Mouse (Mus musculus): ENCODE measurements around the gene Abcb10.
A peak's percentile ranks its signal among the peaks of the same experiment; 100 is the strongest.
"Not testable (repeated sequence)": the region's sequence is repeated elsewhere in the genome, so short reads cannot be mapped to it uniquely, and the experiment has no call there.

Abcb10 gene

DNA sequence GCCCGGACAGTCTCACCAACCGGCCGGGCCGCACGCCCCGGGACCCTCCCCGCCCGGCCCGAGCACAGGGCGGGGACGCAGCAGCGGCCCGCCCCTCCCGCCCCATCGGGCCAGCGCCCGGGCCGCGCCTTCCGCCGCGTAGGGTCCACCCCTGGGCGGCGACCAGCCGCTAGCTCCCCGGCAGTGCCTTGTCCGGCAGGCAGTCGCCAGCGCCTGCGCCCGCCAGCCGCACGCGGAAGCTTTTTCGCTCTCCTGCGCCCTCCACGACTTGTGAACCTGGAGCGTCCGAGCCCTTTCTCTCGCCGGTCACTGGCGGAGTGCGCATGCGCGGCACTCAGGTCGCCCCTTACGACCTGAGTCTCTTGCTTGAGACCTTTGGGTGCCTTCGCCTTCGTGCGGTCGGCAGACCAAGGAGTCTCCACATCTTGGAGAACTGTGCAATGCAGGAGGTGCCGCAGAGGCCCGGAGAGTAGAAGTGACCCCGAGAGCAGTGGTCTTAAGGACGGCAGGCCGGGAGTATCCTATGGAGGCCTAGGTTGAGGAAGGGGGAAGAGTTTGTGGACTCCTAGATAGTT, at the start of gene Abcb10:
Gene Abcb10 (minus strand): TSS at position 297 of the 575 bp plus-strand sequence.
- peak; percentile 95 for DNase-seq (ENCODE audit: low read depth, low spot score)

DNA sequence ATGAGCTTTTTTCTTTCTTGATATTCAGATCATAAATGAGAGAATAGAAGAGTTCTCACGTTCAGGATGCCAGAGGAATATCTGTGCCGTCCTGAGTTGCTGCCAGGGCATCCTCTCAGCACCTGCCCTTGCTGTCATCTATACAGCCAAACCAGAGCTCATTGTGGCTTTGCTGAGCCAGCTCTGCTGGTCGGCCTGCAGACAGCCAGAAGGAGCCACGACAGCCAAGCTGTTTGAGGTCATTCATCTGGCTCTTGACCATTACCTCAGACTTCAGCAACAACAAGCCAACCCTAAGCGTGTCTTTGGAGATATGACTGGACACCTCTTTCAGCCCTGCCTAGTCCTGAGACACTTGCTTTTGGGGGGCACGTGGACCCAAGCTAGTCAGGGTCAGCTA, 44.9 kb upstream of the Abcb10 start:
- no peak for DNase-seq (ENCODE audit: low read depth, low spot score)

DNA sequence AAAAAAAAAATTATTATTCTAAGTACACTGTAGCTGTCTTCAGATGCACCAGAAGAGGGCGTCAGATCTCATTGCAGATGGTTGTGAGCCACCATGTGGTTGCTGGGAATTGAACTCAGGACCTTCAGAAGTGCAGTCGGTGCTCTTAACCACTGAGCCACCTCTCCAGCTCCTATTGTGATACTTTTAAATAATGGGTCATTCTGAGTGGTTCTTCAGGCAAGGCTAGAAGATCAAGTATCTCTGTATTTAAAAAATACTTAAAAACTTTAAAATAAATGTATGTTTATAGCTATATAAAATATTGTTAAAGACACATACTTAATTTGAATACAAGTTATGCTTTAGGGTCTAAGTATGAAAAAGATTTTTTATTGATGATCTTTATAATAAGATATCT, 43.3 kb upstream of the Abcb10 start:
- not testable (repeated sequence) for DNase-seq (ENCODE audit: low read depth, low spot score)

DNA sequence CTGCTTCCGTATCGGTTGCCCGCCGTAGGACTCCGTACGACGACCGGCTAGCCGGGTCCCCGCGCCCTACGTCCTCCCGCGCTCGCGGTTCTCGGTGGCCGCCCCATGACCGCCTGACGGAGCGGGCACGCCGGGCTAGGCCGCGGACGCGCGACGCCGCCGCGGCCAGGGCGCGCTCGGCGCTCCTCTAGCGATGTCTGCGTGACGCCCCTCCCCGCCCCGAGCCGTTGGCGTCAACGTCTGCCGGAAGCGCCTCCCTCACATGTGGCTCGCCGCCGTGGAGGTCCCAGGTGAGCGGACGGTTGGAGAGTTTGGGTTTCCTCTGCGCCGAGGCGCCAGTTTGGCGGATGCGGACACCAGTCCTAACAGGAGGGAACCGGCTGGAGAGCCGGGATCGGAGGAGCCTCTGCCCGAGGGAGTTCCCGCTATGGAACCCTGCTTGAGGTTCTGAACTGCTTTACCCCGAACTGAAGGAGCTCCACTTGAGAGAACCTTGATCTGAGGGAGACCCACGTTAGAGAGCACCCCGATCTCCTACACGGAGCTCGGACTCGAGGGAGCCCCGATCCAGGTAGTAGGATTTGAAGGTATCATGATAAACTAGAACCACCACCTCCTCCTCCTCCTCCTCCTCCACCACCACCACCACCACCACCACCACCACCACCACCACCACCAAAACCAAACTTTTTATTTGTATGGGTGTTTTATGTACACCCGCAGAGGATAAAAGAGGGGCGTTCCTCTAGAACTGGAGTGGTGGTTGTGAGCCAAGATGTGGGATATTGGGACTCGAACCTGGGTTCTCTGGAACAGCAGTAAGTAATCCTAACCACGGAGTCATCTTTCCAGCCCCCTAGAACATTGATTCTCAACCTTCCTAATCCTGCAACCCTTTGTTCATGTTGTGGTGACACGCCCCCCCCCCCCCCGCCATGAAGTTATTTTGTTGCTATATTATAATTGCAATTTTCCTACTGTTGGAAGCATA, 38.6 kb upstream of the Abcb10 start, which contains the start of the genes Taf5l and Urb2:
Gene Taf5l (minus strand): TSS at position 161 of the 991 bp plus-strand sequence.
Gene Urb2 (plus strand): TSS at position 272 of the 991 bp plus-strand sequence.
- peak; percentile 94 for DNase-seq (ENCODE audit: low read depth, low spot score)

DNA sequence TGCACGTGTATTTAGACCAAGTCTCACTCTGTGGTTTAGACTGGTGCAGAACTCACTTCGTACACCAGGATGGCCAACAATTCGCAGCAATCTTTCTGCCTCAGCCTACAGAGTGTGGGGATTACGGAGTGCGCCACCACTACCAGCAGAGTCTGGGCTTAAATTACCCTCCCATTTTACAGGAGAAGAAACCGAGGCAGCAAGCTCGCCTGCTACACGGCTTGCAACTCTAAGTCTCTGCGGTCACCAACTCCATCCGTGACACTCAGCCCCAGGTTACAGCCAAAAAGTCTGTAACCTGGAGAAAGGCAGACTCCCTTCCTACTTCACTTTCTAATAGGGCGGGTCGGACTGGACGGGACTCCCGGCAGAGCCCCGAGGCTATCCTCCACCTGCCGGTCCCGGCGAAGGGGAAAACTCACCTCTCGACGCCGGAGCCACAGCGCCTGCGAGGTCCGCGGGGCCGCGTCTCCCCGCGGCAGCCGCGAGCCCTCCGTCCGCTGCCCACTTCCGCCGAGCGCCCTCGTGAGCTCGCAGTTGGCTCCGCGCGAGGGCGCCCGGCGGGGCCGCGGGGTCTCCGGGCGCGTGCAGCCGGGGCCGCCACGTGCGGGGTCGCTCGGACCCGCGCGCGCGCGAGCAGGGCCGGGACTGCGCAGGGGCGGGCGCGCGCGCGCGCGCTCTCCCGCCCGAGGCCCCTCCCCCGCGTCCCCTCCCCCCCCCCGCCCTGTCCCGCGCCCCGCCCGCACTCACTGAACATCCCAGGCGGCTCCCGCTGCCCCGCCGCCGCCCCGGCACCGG, 37.7 kb upstream of the Abcb10 start:
- peak; percentile 76 for DNase-seq (ENCODE audit: low read depth, low spot score)

DNA sequence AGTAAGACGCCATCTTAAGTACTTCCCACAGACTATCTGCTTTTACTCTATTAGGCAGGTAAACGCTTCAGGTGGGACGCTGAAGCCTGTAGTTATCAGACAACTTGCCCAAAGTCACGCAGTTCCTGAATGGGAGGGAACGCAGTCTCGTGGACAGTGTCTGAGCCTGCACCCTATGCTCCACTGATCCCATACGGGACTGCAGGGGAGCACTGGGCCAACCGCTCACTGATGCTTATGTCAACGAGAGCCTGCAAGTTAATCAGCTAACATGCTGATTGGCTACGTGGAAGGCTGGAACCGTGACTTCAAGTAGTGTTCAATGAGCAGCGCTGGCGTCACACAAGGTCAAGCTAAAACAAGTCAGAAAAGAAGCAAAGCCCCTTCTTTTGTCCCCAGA, 36.9 kb upstream of the Abcb10 start:
- DNase-seq (ENCODE audit: low read depth, low spot score): peak; percentile 82

DNA sequence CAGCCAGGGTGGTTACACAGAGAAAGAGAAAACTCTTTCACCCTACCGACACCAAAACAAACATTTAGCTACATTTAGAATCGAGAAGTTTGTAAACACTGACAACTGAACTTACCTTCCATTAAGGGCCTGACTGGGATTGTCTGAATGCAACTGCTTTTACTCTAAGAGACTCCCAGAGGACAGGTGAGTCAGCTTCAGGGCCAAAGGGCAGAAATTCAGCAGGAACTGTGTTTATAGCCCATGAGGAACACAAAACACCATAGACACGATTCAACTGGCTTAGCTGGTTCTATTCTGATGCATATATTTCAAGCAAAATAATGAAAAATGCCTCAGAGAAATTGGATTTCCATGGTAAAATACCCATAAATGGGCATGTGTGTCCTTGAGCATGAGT, 31.8 kb upstream of the Abcb10 start:
- DNase-seq (ENCODE audit: low read depth, low spot score): no peak

DNA sequence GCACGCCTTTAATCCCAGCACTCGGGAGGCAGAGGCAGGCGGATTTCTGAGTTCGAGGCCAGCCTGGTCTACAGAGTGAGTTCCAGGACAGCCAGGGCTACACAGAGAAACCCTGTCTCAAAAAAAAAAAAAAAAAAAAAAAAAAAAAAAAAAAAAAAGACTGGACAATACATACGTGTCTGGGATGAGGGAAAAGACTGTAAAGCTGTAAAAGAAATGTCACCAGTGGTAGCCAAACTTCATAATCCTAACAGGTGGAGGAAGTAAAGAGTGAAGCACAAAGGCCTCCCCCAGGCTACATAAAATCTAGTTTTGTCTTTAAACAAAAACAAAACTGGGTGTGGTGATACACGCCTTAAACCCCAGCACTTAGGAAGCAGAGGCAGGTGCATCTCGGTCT, 31.4 kb upstream of the Abcb10 start:
- DNase-seq (ENCODE audit: low read depth, low spot score): peak; percentile 47

DNA sequence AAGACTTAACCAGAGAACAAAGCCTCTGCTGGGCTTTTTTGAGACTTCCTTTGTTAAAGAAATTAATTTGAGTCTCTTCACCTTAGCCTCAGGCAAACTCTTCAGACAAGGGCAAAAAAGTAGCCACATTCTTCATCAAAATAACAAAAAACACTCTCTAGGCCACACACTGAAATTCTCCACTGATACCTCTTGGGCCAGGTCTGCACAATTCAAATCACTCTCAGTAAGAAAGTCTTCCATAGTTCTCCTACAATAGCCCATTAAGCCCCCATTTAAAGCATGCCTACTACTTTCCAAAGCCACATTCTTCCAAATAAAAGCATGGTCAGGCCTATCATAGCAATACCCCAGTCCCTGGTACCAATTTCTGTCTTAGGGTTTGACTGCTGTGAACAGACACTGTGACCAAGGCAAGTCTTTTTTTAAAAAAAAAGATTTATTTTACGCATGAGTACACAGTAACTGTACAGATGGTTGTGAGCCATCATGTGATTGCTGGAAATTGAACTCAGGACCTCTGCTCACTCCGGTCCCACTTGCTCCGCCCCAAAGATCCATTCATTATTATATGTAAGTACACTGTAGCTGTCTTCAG, 29.2 kb upstream of the Abcb10 start:
- peak; percentile 85 for DNase-seq (ENCODE audit: low read depth, low spot score)

DNA sequence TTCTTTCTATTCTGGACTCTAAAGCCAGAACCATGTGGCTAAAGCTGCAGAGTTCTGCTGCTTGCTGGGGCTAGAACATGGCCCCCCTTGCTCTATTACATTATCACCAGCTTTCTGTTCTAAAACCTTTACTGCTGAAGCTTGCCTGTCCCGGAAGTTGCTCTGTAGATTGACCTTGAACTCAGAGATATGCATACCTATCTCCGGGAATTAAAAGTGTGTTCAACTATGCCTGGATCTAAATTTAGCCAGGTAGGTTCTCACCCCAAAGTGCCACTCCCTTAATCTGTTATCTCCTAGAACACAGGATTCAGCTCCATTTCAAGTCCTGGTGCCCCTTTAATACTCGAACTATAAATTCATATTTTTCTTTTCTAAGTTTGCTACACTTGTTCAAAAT, 28.7 kb upstream of the Abcb10 start:
- peak; percentile 64 for DNase-seq (ENCODE audit: low read depth, low spot score)

DNA sequence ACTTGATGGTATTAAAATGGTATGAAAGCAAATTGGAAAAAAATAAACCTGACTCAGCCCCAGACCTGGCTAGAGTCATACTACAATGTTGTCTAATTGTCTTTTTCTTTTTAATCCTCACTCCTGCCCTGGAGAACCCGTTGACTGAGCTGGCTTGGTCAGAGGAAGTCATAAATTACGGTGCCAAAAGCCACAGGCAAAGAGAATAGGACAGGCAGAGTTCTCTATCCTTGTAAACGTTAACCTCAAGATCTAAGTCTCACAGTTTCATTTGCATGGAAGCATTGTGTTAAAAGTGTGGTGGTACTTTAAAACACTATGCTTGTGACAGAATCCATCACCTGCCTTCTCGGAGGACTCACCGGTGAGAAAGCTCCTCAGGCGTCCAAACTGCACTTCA, 24.9 kb upstream of the Abcb10 start:
- no peak for DNase-seq (ENCODE audit: low read depth, low spot score)

DNA sequence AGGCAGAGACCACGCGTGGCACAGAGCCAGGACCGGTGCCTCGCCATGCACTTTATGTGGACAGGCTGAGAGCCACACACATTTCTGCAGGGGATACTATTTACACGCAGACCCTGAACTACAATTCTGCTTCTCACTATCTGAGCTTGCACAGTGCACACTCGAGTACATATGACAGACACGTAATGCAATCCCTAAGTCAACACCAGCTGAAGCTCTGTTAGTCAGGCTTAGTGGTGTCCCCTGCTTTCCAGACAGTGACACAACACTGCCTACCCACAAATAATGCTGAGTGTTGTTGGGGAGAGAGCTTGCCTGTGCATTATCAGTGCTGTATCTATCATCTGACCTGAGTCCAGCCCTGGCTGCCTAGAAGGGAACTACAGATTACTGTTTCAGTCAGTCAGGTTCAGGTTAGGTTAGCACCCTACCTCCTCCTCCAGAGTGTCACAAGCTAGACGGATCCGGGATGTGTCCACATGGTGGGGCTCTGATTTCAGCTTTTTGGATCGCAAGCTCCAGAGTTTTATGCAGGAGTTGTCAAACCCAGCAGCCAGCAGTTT, 19.7 kb upstream of the Abcb10 start:
- no peak for DNase-seq (ENCODE audit: low read depth, low spot score)

DNA sequence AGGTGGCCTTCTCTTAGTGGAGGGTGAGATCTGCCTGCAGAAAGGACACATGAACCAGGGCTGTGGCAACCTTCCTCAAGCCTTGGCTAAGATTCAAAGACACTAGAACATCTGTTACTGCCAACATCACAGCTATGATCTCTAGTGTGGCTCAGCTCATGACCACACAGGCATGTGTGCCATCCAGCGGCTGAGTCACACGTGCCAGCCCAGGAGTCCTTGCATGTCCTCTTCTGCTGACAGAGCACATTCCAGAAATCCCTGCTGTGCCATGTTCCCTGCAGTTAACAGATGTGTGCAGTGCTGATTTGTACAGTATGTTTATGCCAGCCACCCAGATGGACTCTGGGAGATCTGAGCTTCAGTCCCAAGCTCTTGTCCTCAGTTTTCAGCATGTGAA, 16.6 kb upstream of the Abcb10 start:
- no peak for DNase-seq (ENCODE audit: low read depth, low spot score)

DNA sequence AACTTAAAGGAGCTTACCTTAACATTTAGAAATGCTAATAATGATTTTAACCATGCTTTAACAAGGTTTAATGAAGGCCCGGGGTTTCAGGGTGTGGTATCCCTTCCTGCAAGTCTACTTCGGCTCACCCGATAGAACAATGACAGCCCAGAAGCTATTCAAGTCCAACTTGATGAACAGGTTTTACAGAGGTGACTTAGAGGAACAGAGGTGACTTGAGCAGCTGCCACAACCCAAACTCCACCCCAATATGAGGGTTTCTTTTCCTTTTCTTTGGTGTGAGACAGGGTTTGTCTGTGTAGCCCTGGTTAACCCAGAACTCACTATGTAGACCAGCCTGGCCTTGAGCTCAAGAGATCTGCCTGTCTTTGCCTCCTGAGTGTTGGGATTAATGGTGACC, 11.1 kb upstream of the Abcb10 start:
- DNase-seq (ENCODE audit: low read depth, low spot score): peak; percentile 39

DNA sequence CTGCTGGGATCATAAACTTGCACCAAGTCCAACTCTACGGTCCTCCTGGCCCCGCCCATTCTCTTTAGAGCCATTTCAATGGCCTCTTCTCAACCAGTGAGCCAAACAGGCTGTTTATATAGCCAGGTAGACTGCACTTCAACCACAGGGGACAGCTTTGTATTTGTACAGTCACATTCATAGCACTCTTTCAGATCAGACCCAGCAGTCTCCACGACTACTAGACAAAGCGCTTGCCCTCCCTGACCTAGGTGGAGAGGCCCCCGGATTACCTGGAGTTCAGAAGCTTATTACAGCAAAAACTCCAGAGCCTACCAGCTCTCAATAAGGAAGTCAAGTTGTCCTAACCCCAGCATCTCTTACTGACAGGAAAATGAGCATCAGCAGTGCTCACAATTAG, 10.7 kb upstream of the Abcb10 start:
- no peak for DNase-seq (ENCODE audit: low read depth, low spot score)

DNA sequence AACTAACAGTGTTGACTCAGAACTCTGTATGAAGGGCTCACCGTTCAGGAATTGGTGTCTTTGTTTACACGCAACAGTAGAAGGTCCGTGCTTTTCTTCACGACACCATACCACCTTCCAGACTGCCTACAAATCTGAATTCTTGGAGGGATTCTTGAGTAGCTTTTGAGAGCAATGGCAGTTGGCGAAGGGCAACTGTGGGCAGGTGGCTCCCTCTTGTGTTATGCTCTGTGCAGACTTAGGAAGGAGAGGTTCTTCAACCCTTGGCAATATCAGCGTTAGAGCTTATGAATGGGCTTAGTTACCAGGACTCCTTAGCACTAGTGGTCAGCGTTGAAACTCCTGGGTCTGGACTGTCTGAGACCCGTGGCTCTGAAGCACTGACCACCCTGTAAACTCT, 9.7 kb upstream of the Abcb10 start:
- DNase-seq (ENCODE audit: low read depth, low spot score): no peak

DNA sequence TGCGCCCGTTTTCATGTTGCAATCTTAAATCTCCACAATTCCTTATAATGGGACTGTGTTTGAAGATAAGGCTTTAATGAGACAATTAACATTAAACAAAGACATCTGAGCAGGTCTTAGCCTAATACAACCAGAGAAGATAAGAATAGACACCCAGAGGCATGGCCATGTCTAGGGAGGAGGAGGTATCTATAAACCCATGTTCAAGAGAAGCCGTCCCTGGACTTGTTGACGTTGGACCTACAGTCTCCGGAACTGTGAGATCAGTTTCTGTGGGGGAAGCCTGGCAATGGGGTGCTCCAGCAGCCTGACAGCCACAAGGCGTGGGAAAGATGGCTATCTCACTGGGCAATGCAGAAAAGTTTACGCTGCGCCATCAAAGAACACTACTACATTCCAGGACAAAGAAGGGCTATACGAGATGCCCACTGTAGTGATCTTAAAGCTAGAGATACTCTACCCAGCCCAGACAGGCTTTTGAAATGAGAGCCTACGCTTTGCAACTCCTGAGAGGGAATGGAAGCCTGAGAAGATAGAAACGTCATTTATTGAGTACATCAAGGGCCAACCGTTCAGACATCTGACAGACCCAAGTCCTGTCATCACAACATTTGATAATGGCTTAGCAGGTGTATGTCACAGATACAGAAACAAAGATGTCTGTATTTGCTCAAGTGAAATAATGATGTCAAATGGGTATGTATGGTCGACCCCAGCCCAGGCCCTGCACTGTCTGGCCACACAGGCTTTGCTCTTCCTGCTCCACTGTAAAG, 7.5 kb upstream of the Abcb10 start:
- no peak for DNase-seq (ENCODE audit: low read depth, low spot score)

DNA sequence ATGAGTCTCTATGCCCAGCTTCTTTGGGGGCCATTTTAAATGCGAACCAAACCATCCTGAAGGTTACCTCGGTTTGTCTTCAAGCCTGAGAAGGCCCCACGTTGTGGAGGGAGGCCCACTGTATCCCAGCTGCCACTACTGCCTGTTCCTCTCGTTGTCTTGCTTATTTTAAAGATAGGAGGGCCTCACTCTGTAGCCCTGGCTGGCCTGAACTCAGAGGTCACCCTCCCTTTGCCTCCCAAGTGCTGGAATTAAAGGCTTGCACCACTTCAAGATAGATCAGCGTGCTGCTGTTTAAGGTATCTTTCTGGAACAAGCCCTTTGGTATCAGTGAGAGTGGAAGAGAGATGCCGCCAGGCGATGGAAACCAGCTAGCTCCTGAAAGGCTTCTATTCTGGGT, 6.2 kb upstream of the Abcb10 start:
- no peak for DNase-seq (ENCODE audit: low read depth, low spot score)

DNA sequence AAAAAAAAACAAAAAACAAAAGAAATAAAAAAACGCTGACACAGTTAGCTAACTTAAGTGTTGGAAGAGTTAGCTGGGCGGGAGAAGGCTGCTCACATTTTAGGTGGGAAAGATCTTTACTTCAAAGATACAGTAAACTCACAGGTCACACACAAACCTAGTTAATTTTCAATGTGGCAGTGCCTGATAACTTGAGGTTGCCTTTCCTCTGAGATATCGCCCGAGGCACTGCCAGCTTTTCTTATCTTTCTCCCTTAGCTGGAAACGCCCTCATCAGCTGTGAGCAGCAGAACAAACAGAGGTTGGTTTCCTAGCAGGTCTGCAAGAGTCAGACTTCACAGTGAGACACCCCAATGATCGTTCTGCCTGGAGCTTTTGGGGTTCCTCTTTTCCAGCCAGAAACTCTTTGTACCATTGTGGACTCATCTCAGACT, 5.7 kb upstream of the Abcb10 start:
- no peak for DNase-seq (ENCODE audit: low read depth, low spot score)

DNA sequence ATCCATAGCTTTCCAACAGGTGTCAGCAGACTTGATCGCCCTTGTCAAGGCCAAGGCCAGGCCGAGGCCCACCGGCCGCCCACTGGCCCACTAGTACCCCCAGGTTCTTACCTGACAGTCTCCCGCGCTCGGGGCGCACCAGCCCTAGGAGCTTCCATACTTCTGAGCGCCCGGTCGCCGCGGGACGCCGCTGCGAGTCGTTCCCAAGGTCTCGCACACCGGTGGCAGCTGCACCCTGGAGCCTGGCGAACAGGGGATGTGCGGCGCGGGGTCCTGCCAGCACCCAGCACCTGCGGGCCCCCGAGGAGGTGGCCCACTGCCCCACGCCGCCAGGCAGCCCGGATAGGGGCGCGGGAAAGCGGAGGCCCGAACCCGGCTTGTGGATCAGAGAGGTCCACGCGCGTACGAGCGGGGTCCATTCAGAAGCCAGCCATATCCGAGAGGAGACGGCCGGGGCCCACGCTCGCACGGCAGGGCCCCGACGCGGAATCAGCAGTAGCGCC, 580 bp downstream of the Abcb10 start:
- DNase-seq (ENCODE audit: low read depth, low spot score): no peak

All from ES-CJ7 (cell line).